Mouse (Mus musculus) megakaryocyte, embryonic 14.5 days (primary cell): ENCODE results near the gene Ece2.

Source experiments
- FLI1 ChIP-seq: IDR thresholded peaks from 2 replicates; pipeline ENCODE4 v1.6.1; 2012; ENCODE audit warnings: low read length, inconsistent platforms, mixed read lengths
- GATA1 ChIP-seq: IDR thresholded peaks from 3 replicates; pipeline ENCODE4 v1.6.1; 2012; ENCODE audit warnings: mixed read lengths, low read length, inconsistent platforms, borderline replicate concordance

- TF ChIP-seq GATA1 (no peak), FLI1 (no peak)
Measured at GRCm38 (mm10) chr16:20621191-20621990, 8.2 kb upstream of the Ece2 start, which contains the start of gene Camk2n2.
